Mouse (Mus musculus) CH12.LX (cell line): Measurements from ENCODE around the gene Krtap9-3. TPM values are rescaled to one million over a fixed set of nuclear protein-coding genes. Genes with fewer than 3 reads are reported as not detected.

Experiments used
- DNase-seq: peaks from one replicate; pipeline ENCODE4 v3.0.0-alpha.2; 2013; ENCODE audit errors: extremely low read depth
- H3K27ac ChIP-seq: 2 replicates; pipeline ENCODE4 v1.5.1; 2012; ENCODE audit warnings: low read depth, mild to moderate bottlenecking, control low read depth, moderate library complexity; ENCODE audit not compliant: insufficient read depth
- H3K27me3 ChIP-seq: replicated peaks from 2 replicates; pipeline ENCODE3; 2012; ENCODE audit warnings: inconsistent platforms
- H3K36me3 ChIP-seq, 2 experiments: replicated peaks in 1 of 2; 2 replicates each; pipeline versions ENCODE3 to v1.6.1; 2012; ENCODE audit warnings: inconsistent platforms in 1 of 2, low read length in 1 of 2, mild to moderate bottlenecking in 1 of 2, mixed read lengths in 1 of 2, moderate library complexity in 1 of 2; ENCODE audit not compliant: control insufficient read depth in 1 of 2, insufficient read depth in 1 of 2
- H3K4me1 ChIP-seq, 2 experiments: 2 replicates each; pipeline ENCODE4 v1.6.1; 2012; ENCODE audit warnings: inconsistent platforms in 1 of 2, moderate library complexity in 1 of 2; ENCODE audit not compliant: insufficient read depth in 2 of 2, control insufficient read depth in 1 of 2
- H3K4me2 ChIP-seq: 2 replicates; pipeline ENCODE4 v1.6.1; 2012; ENCODE audit warnings: low read depth, mild to moderate bottlenecking, control low read depth; ENCODE audit not compliant: poor library complexity, insufficient read depth, severe bottlenecking
- H3K4me3 ChIP-seq, 3 experiments: fragments of 150-350 bp in 1 of 3; sonication (generic) in 1 of 3; replicated peaks in 1 of 3; 2 replicates each; pipeline versions ENCODE3 to v1.5.1; 2011 to 2012; ENCODE audit warnings: low read depth in 2 of 3, low read length in 2 of 3, mild to moderate bottlenecking in 2 of 3, moderate library complexity in 2 of 3, control low read depth in 1 of 3, improper control_type of control experiment in 1 of 3, inconsistent platforms in 1 of 3, mixed read lengths in 1 of 3; ENCODE audit not compliant: poor library complexity in 1 of 3
- H3K79me2 ChIP-seq: replicated peaks from 2 replicates; pipeline ENCODE4 v1.6.1; 2012; ENCODE audit warnings: mild to moderate bottlenecking, moderate library complexity; ENCODE audit not compliant: control insufficient read depth, poor library complexity, insufficient read depth, severe bottlenecking; ENCODE audit errors: extremely low read depth
- H3K9ac ChIP-seq: 2 replicates; pipeline ENCODE4 v1.6.1; 2012; ENCODE audit warnings: low read depth, mild to moderate bottlenecking, control low read depth, moderate library complexity; ENCODE audit not compliant: insufficient read depth
- H3K9me3 ChIP-seq: replicated peaks from 2 replicates; pipeline ENCODE3; 2012; ENCODE audit warnings: low read length, inconsistent platforms, mixed read lengths
- BHLHE40 ChIP-seq: IDR thresholded peaks from 2 replicates; pipeline ENCODE4 v1.6.1; 2011; ENCODE audit warnings: mild to moderate bottlenecking, low read depth, low read length, improper control_type of control experiment
- CHD1 ChIP-seq: IDR thresholded peaks from 2 replicates; pipeline ENCODE4 v1.6.1; 2012; ENCODE audit warnings: low read depth, low read length, improper control_type of control experiment, inconsistent platforms
- E2F4 ChIP-seq: IDR thresholded peaks from 2 replicates; pipeline ENCODE4 v1.6.1; 2011; ENCODE audit warnings: low read depth, low read length, improper control_type of control experiment; ENCODE audit not compliant: insufficient replicate concordance
- ELF1 ChIP-seq: IDR thresholded peaks from 2 replicates; pipeline ENCODE4 v1.6.1; 2014; ENCODE audit warnings: low read depth, mild to moderate bottlenecking, inconsistent platforms, low read length, improper control_type of control experiment
- EP300 ChIP-seq: IDR thresholded peaks from 2 replicates; pipeline ENCODE4 v1.6.1; 2011; ENCODE audit warnings: low read length, improper control_type of control experiment
- ETS1 ChIP-seq: conservative IDR thresholded peaks from 2 replicates; pipeline ENCODE4 v1.6.1; 2012; ENCODE audit warnings: low read depth, mild to moderate bottlenecking, inconsistent platforms, low read length, improper control_type of control experiment, moderate library complexity
- GABPA ChIP-seq: IDR thresholded peaks from 2 replicates; pipeline ENCODE4 v1.6.1; 2012; ENCODE audit warnings: low read depth, low read length, improper control_type of control experiment, inconsistent platforms; ENCODE audit not compliant: insufficient replicate concordance
- IRF4 ChIP-seq: IDR thresholded peaks from 2 replicates; pipeline ENCODE4 v1.6.1; 2014; ENCODE audit warnings: low read depth, mild to moderate bottlenecking, inconsistent platforms, low read length, improper control_type of control experiment
- JUN ChIP-seq: IDR thresholded peaks from 2 replicates; pipeline ENCODE4 v1.6.1; 2011; ENCODE audit warnings: low read depth, mild to moderate bottlenecking, low read length, improper control_type of control experiment, moderate library complexity; ENCODE audit not compliant: insufficient read depth
- JUND ChIP-seq: conservative IDR thresholded peaks from 2 replicates; pipeline ENCODE4 v1.6.1; 2011; ENCODE audit warnings: low read depth, low read length, improper control_type of control experiment
- MAFK ChIP-seq: IDR thresholded peaks from 2 replicates; pipeline ENCODE4 v1.6.1; 2011; ENCODE audit warnings: low read length, improper control_type of control experiment; ENCODE audit not compliant: insufficient replicate concordance
- MAX ChIP-seq: IDR thresholded peaks from 2 replicates; pipeline ENCODE4 v1.6.1; 2011; ENCODE audit warnings: low read length, improper control_type of control experiment
- MEF2A ChIP-seq: IDR thresholded peaks from 2 replicates; pipeline ENCODE4 v1.6.1; 2014; ENCODE audit warnings: low read depth, mild to moderate bottlenecking, inconsistent platforms, low read length, improper control_type of control experiment, borderline replicate concordance
- MXI1 ChIP-seq: IDR thresholded peaks from 2 replicates; pipeline ENCODE4 v1.6.1; 2011; ENCODE audit warnings: mild to moderate bottlenecking, low read depth, low read length, improper control_type of control experiment
- MYC ChIP-seq: IDR thresholded peaks from 2 replicates; pipeline ENCODE4 v1.6.1; 2011; ENCODE audit warnings: low read depth, mild to moderate bottlenecking, improper control_type of control experiment, low read length
- NRF1 ChIP-seq: IDR thresholded peaks from 2 replicates; pipeline ENCODE4 v1.6.1; 2014; ENCODE audit warnings: low read depth, mild to moderate bottlenecking, inconsistent platforms, low read length, improper control_type of control experiment, moderate library complexity
- PAX5 ChIP-seq: IDR thresholded peaks from 2 replicates; pipeline ENCODE4 v1.6.1; 2012; ENCODE audit warnings: low read length, inconsistent platforms, mixed read lengths
- POLR2A ChIP-seq: IDR thresholded peaks from 2 replicates; pipeline ENCODE4 v1.6.1; 2011; ENCODE audit warnings: low read depth, mild to moderate bottlenecking, improper control_type of control experiment, low read length
- POLR2AphosphoS2 ChIP-seq: IDR thresholded peaks from 2 replicates; pipeline ENCODE4 v1.6.1; 2011; ENCODE audit warnings: low read depth, low read length, improper control_type of control experiment
- RAD21 ChIP-seq: IDR thresholded peaks from 2 replicates; pipeline ENCODE4 v1.6.1; 2011; ENCODE audit warnings: low read depth, mild to moderate bottlenecking, low read length, improper control_type of control experiment, moderate library complexity
- RCOR1 ChIP-seq: conservative IDR thresholded peaks from 2 replicates; pipeline ENCODE4 v1.6.1; 2012; ENCODE audit warnings: low read depth, mild to moderate bottlenecking, inconsistent platforms, low read length, improper control_type of control experiment
- SIN3A ChIP-seq: IDR thresholded peaks from 2 replicates; pipeline ENCODE4 v1.6.1; 2012; ENCODE audit warnings: low read length, improper control_type of control experiment, inconsistent platforms
- SMC3 ChIP-seq: IDR thresholded peaks from 2 replicates; pipeline ENCODE4 v1.6.1; 2011; ENCODE audit warnings: low read depth, low read length, improper control_type of control experiment
- TBP ChIP-seq: conservative IDR thresholded peaks from 2 replicates; pipeline ENCODE4 v1.6.1; 2011; ENCODE audit warnings: low read depth, low read length, improper control_type of control experiment
- TCF12 ChIP-seq: IDR thresholded peaks from 2 replicates; pipeline ENCODE4 v1.6.1; 2014; ENCODE audit warnings: low read depth, mild to moderate bottlenecking, inconsistent platforms, low read length, improper control_type of control experiment
- UBTF ChIP-seq: IDR thresholded peaks from 2 replicates; pipeline ENCODE4 v1.6.1; 2012; ENCODE audit warnings: low read depth, mild to moderate bottlenecking, inconsistent platforms, low read length, improper control_type of control experiment, moderate library complexity
- USF1 ChIP-seq: IDR thresholded peaks from 2 replicates; pipeline ENCODE4 v1.6.1; 2014; ENCODE audit warnings: low read depth, mild to moderate bottlenecking, inconsistent platforms, low read length, improper control_type of control experiment
- USF2 ChIP-seq: conservative IDR thresholded peaks from 2 replicates; pipeline ENCODE4 v1.6.1; 2011; ENCODE audit warnings: low read depth, low read length, improper control_type of control experiment
- ZC3H11A ChIP-seq: IDR thresholded peaks from 2 replicates; pipeline ENCODE4 v1.6.1; 2012; ENCODE audit warnings: low read depth, mild to moderate bottlenecking, inconsistent platforms, low read length, improper control_type of control experiment
- ZKSCAN1 ChIP-seq: IDR thresholded peaks from 2 replicates; pipeline ENCODE4 v1.6.1; 2012; ENCODE audit warnings: low read depth, inconsistent platforms, low read length, improper control_type of control experiment, borderline replicate concordance
- ZNF384 ChIP-seq: IDR thresholded peaks from 2 replicates; pipeline ENCODE4 v1.6.1; 2012; ENCODE audit warnings: low read depth, low read length, improper control_type of control experiment, inconsistent platforms
- dilution Hi-C: fragments of 300-500 bp; cut with MboI; formaldehyde crosslinking; loops from 2 replicates; pipeline ENCODE4 v1.14.3; 2020; ENCODE audit warnings: low sequenced_read_pairs; ENCODE audit not compliant: extremely low pct_unique_long_range_greater_than_20kb, extremely low pct_ligation_motif_present
- in situ Hi-C: fragments of 300-500 bp; cut with MboI; formaldehyde crosslinking; loops from 3 replicates; pipeline ENCODE4 v1.14.3; 2019; ENCODE audit warnings: low sequenced_read_pairs, low pct_ligation_motif_present, low pct_unique_long_range_greater_than_20kb, mixed read lengths
- polyA plus RNA-seq: library from polyadenylated mRNA; unstranded; fragments of >175 nt; gene quantifications from 2 replicates; pipeline ENCODE4 v1.2.1, GENCODE M21; 2012; ENCODE audit warnings: low read depth; ENCODE audit not compliant: insufficient read length
- total RNA-seq, 2 experiments: library from RNA; depleted of rRNA; stranded (reverse); fragments of 300-350 nt in 1 of 2; fragments of >200 nt in 1 of 2; gene quantifications; 2 replicates each; pipeline ENCODE4 v1.2.3; 2012 to 2014

Krtap9-3 gene
- total and polyA plus RNA-seq, 3 experiments, result not detected

GRCm38 (mm10) chr11:99556753-99557152, 41.2 kb downstream of the Krtap9-3 start, which contains the start of gene Krtap3-2:
TSS of gene Krtap3-2 (minus strand) at chr11:99556853.
- Histone ChIP-seq H3K27ac (no peak within 1 kb of the TSS), H3K4me1 (peaks cover 0 to 6% of the 10 kb centered on the region in 2 experiments; a peak in 2 of 4 replicates), H3K4me2 (no peak within 1 kb of the TSS), H3K27me3 (peaks cover 57% of the 10 kb centered on the region), H3K36me3 (no peaks in the 10 kb centered on the region), H3K9ac (no peak within 1 kb of the TSS), H3K4me3 (no peak within 1 kb of the TSS)
- DNase-seq, result no peak
- in situ Hi-C loops, result no loop called here
- dilution Hi-C loops, result no loop called here
- TF ChIP-seq SIN3A (no peak), TCF12 (no peak), CHD1 (no peak), MAX (no peak), JUN (no peak), ZC3H11A (no peak), ELF1 (no peak), PAX5 (no peak), POLR2AphosphoS2 (no peak), USF1 (no peak), ETS1 (no peak), ZKSCAN1 (no peak), EP300 (no peak)
- TF ChIP-seq, all 38 proteins: peak for 0
- Histone ChIP-seq H3K79me2 (no peaks in the 10 kb centered on the region), H3K9me3 (no peaks in the 10 kb centered on the region)

- H3K27ac ChIP-seq, result no peak overlapping the region
- TF ChIP-seq ZNF384 (no peak), CHD1 (no peak), TCF12 (peak; percentile 45; the same call in 1 of the 2 replicates), RCOR1 (no peak), TBP (no peak), SMC3 (no peak), MXI1 (no peak), USF1 (no peak), EP300 (0 out of 2 replicates have a peak, but pooled peaks have one; percentile 13), JUN (peak; percentile 70), UBTF (no peak), NRF1 (no peak), USF2 (no peak), MYC (no peak), MEF2A (peak; percentile 92), ZC3H11A (no peak), JUND (0 out of 2 replicates have a peak, but pooled peaks have one; percentile 26), ELF1 (no peak), POLR2A (no peak), RAD21 (no peak), GABPA (no peak), IRF4 (peak; percentile 7; the same call in 1 of the 2 replicates), MAFK (no peak), ZKSCAN1 (no peak), SIN3A (no peak), E2F4 (no peak), BHLHE40 (no peak), POLR2AphosphoS2 (no peak), PAX5 (no peak)
Observed at GRCm38 (mm10) chr11:99556195-99556594, 41.7 kb downstream of the Krtap9-3 start.

More at GRCm38 (mm10) chr11:99556195-99556594, 41.7 kb downstream of the Krtap9-3 start:
- H3K9ac ChIP-seq, result no peak overlapping the region
- peaks cover 55% of the 10 kb centered on the region for H3K27me3 ChIP-seq
- H3K4me1 ChIP-seq, result peaks cover 0 to 6% of the 10 kb centered on the region in 2 experiments; a peak in 2 of 4 replicates
- no peak overlapping the region for H3K4me2 ChIP-seq
- dilution Hi-C loops (no loop called here), in situ Hi-C loops (no loop called here)
- no peak for DNase-seq
- no peaks in the 10 kb centered on the region for H3K79me2 ChIP-seq
- H3K9me3 ChIP-seq, result no peaks in the 10 kb centered on the region
- no peaks in the 10 kb centered on the region for H3K36me3 ChIP-seq
- no peak overlapping the region for H3K4me3 ChIP-seq
